Mouse (Mus musculus) G1E (cell line): Measurements from ENCODE around the gene Tcirg1. TPM values are rescaled to one million over a fixed set of nuclear protein-coding genes. Genes with fewer than 3 reads are reported as not detected.

Experiments used
- ATAC-seq: 2 replicates; pipeline ENCODE4 v1.8.0; 2016; ENCODE audit warnings: mild to moderate bottlenecking; ENCODE audit not compliant: insufficient number of reproducible peaks, poor library complexity, low FRiP score, severe bottlenecking; ENCODE audit errors: extremely low read depth
- DNase-seq: peaks from one replicate; pipeline ENCODE4 v3.0.0; 2012; ENCODE audit warnings: low spot score
- H3K27me3 ChIP-seq: 2 replicates; pipeline ENCODE4 v1.6.1; 2012; ENCODE audit warnings: mild to moderate bottlenecking, low read length, inconsistent platforms; ENCODE audit not compliant: insufficient read depth
- H3K36me3 ChIP-seq: replicated peaks from 2 replicates; pipeline ENCODE3; 2012; ENCODE audit warnings: mild to moderate bottlenecking, inconsistent platforms
- H3K4me1 ChIP-seq: 2 replicates; pipeline ENCODE4 v1.6.1; 2012; ENCODE audit warnings: low read depth, low read length, inconsistent platforms, mixed read lengths; ENCODE audit not compliant: insufficient read depth
- H3K4me3 ChIP-seq: 2 replicates; pipeline ENCODE4 v1.5.1; 2012; ENCODE audit warnings: low read depth, mild to moderate bottlenecking, inconsistent platforms, low read length, moderate library complexity, mixed read lengths
- H3K9me3 ChIP-seq: replicated peaks from 2 replicates; pipeline ENCODE4 v1.6.1; 2012; ENCODE audit warnings: inconsistent platforms
- CTCF ChIP-seq: IDR thresholded peaks from 2 replicates; pipeline ENCODE4 v1.5.1; 2012; ENCODE audit warnings: low read depth, low read length, inconsistent platforms, mixed read lengths
- GATA1 ChIP-seq: IDR thresholded peaks from 2 replicates; pipeline ENCODE4 v1.6.1; 2012; ENCODE audit warnings: borderline replicate concordance, low read length, inconsistent platforms, mixed read lengths
- GATA2 ChIP-seq: IDR thresholded peaks from 2 replicates; pipeline ENCODE4 v1.6.1; 2012; ENCODE audit warnings: low read depth, low read length, inconsistent platforms, borderline replicate concordance
- POLR2AphosphoS5 ChIP-seq: IDR thresholded peaks from 2 replicates; pipeline ENCODE4 v1.6.1; 2012; ENCODE audit warnings: low read depth, low read length, inconsistent platforms; ENCODE audit not compliant: insufficient replicate concordance
- TAL1 ChIP-seq: conservative IDR thresholded peaks from 2 replicates; pipeline ENCODE4 v1.6.1; 2012; ENCODE audit warnings: low read depth, low read length, inconsistent platforms, mixed read lengths
- polyA plus RNA-seq: library from polyadenylated mRNA; stranded (reverse); fragments of >175 nt; gene quantifications from 2 replicates; pipeline ENCODE4 v1.2.3, GENCODE M21; 2012
- total RNA-seq, 2 experiments: library from RNA; stranded (forward) in 1 of 2; stranded (reverse) in 1 of 2; fragments of 200-1000 nt in 1 of 2; fragments of >200 nt in 1 of 2; fragmentation: Nextera tagmentation in 1 of 2; gene quantifications; 2 replicates each; pipeline ENCODE4 v1.2.3; 2014 to 2017

The Tcirg1 gene
- total and polyA plus RNA-seq, 3 experiments = 30.7 to 43.9 (median 37.0) TPM

GRCm38 (mm10) chr19:3928779-3929178 lies 21.8 kb upstream of the Tcirg1 start:
- Histone ChIP-seq H3K4me3 (no peak overlapping the region), H3K4me1 (no peaks in the 10 kb centered on the region; the same call in 1 of the 2 replicates), H3K9me3 (no peaks in the 10 kb centered on the region), H3K27me3 (peaks cover 54% of the 10 kb centered on the region), H3K36me3 (no peaks in the 10 kb centered on the region)
- no peak for TF ChIP-seq TAL1
- TF ChIP-seq CTCF = no peak
- no peak for TF ChIP-seq GATA1
- no peak for TF ChIP-seq POLR2AphosphoS5
- no peak for TF ChIP-seq GATA2
- ATAC-seq (no peak), DNase-seq (no peak)

DNA sequence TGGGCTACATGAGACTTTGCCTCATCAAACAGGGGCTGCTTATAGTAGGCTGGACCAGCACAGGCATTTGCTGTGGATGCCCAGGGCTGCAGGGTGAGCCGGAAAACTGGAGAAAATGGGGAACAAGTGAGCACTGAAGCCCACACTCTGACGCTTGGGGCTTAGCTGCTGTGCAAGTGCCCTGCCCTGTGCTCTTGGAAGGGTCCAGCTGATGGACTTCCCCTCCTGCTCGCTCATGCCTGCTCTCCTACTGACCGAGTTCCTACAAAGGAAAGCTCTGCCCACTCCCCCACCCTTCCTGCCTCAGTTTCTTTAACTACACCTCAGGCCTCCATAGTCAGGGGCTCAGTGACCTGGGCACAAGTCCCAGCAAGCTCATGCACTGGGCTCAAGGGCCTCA lies 21.1 kb upstream of the Tcirg1 start:
- no peak for TF ChIP-seq GATA2
- TF ChIP-seq POLR2AphosphoS5 = no peak
- no peak for TF ChIP-seq GATA1
- no peak for TF ChIP-seq CTCF
- no peak for TF ChIP-seq TAL1
- H3K4me3 ChIP-seq = no peak overlapping the region
- H3K4me1 ChIP-seq = peaks cover 5% of the 10 kb centered on the region; the same call in 1 of the 2 replicates

GRCm38 (mm10) chr19:3926685-3927084 lies 19.8 kb upstream of the Tcirg1 start:
- TF ChIP-seq TAL1 (no peak), POLR2AphosphoS5 (no peak), GATA2 (no peak), CTCF (no peak), GATA1 (no peak)
- no peak for ATAC-seq
- no peak for DNase-seq
- peaks cover 5% of the 10 kb centered on the region; the same call in 1 of the 2 replicates for H3K4me1 ChIP-seq
- peaks cover 64% of the 10 kb centered on the region for H3K27me3 ChIP-seq
- H3K36me3 ChIP-seq = no peaks in the 10 kb centered on the region
- H3K4me3 ChIP-seq = no peak overlapping the region
- no peaks in the 10 kb centered on the region for H3K9me3 ChIP-seq

More for the DNA sequence above, 21.1 kb upstream of the Tcirg1 start:
- no peaks in the 10 kb centered on the region for H3K36me3 ChIP-seq
- no peaks in the 10 kb centered on the region for H3K9me3 ChIP-seq
- peaks cover 58% of the 10 kb centered on the region for H3K27me3 ChIP-seq
- no peak for DNase-seq
- no peak for ATAC-seq

GRCm38 (mm10) chr19:3926279-3926678 lies 19.3 kb upstream of the Tcirg1 start:
- DNase-seq (no peak), ATAC-seq (no peak)
- Histone ChIP-seq H3K9me3 (no peaks in the 10 kb centered on the region), H3K4me3 (no peak overlapping the region), H3K4me1 (peaks cover 5% of the 10 kb centered on the region; the same call in 1 of the 2 replicates), H3K36me3 (no peaks in the 10 kb centered on the region), H3K27me3 (peaks cover 66% of the 10 kb centered on the region)
- TF ChIP-seq POLR2AphosphoS5 (no peak), CTCF (no peak), TAL1 (no peak), GATA1 (no peak)

DNA sequence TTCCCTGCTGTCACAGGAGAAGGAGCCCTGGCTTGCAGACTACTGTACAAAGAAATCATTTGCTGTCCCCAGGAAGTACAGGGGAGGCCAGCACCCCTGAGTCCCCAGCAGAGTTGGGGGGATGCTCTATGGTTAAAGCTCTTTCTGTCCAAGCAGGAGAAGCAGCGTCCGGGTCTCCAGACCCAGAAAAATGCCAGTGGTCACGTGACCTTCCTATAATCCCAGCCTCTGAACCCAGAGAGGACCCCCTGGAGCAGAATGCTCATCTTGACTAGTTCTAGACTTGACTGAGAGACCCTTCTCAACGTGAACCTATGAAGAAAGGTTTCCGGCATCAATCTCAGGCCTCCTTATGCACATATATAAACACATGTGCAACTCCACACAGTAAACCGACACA lies 18.9 kb upstream of the Tcirg1 start:
- TF ChIP-seq TAL1 (no peak), GATA2 (no peak)
- H3K36me3 ChIP-seq = no peaks in the 10 kb centered on the region
- DNase-seq (no peak), ATAC-seq (no peak)
- peaks cover 68% of the 10 kb centered on the region for H3K27me3 ChIP-seq
- peaks cover 5% of the 10 kb centered on the region; the same call in 1 of the 2 replicates for H3K4me1 ChIP-seq
- no peak overlapping the region for H3K4me3 ChIP-seq
- no peaks in the 10 kb centered on the region for H3K9me3 ChIP-seq

- no peak for DNase-seq
- Histone ChIP-seq H3K4me1 (0 out of 2 replicates have a peak, but pooled peaks cover 5% of the 10 kb centered on the region), H3K9me3 (no peaks in the 10 kb centered on the region), H3K36me3 (no peaks in the 10 kb centered on the region), H3K4me3 (no peak overlapping the region), H3K27me3 (peaks cover 59% of the 10 kb centered on the region)
- TF ChIP-seq TAL1 (no peak), GATA1 (no peak), POLR2AphosphoS5 (no peak)
- ATAC-seq = no peak
Observed at GRCm38 (mm10) chr19:3924868-3925267, 17.9 kb upstream of the Tcirg1 start.

DNA sequence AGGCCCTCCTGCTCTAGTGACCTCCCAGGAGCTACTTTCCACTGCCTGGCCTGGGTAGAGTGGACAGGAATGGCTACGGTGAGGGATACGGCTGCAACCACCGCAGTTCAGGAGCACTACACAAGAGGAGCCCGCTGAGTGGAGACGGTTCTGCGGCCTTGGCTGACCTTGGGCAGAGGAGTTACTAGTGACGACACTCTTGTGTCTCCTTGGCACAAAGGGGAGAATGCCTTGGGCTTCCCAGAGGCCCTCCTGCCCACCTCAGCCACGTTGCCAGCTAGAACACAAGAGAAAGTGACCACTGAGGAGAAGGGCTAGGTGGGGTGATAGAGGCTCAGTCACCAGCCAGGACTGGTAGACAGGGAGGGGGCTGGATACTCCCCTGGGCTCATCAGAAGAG lies 17.3 kb upstream of the Tcirg1 start:
- TF ChIP-seq POLR2AphosphoS5 (no peak), GATA2 (no peak), CTCF (no peak), GATA1 (no peak), TAL1 (no peak)
- 0 out of 2 replicates have a peak, but pooled peaks cover 5% of the 10 kb centered on the region for H3K4me1 ChIP-seq
- H3K36me3 ChIP-seq = no peaks in the 10 kb centered on the region
- no peak for DNase-seq
- no peak overlapping the region for H3K4me3 ChIP-seq
- H3K27me3 ChIP-seq = peaks cover 52% of the 10 kb centered on the region
- H3K9me3 ChIP-seq = no peaks in the 10 kb centered on the region
- ATAC-seq = no peak
